Mouse (Mus musculus) C2C12 (cell line): Measurements from ENCODE around the gene Tac2.

Source experiments
- CTCF ChIP-seq: IDR thresholded peaks from one replicate; pipeline ENCODE4 v1.5.1; 2011; ENCODE audit not compliant: control insufficient read depth, insufficient read depth, insufficient read length
- FOSL1 ChIP-seq: IDR thresholded peaks from one replicate; pipeline ENCODE4 v1.8.0; 2011; ENCODE audit warnings: mild to moderate bottlenecking, low read length; ENCODE audit not compliant: poor library complexity, insufficient read depth, severe bottlenecking
- MAX ChIP-seq: IDR thresholded peaks from one replicate; pipeline ENCODE4 v1.6.1; 2011; ENCODE audit warnings: mild to moderate bottlenecking, control low read depth
- MYOD1 ChIP-seq: IDR thresholded peaks from one replicate; pipeline ENCODE4 v1.6.1; 2011; ENCODE audit warnings: low read depth; ENCODE audit not compliant: control insufficient read depth, insufficient read length
- MYOG ChIP-seq: IDR thresholded peaks from one replicate; pipeline ENCODE4 v1.6.1; 2011; ENCODE audit not compliant: control insufficient read depth, insufficient read length; ENCODE audit errors: extremely low read depth
- USF1 ChIP-seq: IDR thresholded peaks from one replicate; pipeline ENCODE4 v1.6.1; 2011; ENCODE audit warnings: low read depth, mild to moderate bottlenecking, control low read depth, moderate library complexity

DNA sequence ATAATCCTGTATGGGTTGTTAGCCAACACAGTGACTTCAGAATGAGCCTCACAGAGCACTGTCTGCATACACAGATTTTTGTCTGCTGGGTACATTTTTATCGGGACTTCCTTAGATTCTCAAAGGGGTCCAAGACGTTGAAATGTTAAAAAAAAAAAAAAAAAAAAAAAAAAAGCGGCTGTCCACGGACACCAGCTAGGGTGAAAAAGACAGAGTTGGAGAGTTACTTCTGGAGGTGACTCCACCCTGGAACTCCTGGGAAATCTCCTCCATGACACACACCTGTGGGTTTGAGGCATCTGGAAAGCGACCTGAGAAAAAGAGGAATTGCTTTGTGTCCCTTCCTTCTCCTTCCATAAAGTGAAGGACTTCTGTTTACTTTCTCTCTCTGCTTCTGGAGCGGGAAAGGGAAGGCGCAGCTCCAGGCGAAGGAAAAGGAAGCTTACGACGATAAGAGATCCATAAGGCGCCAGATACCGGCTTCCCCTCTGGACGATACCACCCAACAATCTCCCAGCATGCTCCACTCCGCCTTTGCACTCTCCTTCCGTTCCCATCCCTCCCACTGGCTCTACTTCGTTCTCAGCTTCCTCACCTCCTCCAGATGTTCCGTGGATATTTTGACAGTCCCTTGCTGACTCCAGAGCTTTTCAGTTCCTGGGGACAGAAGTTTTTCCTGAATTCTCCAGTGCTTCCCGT lies 31.6 kb downstream of the Tac2 start:
- TF ChIP-seq MAX (no peak), MYOG (no peak), CTCF (no peak), MYOD1 (no peak), USF1 (no peak), FOSL1 (no peak)
